Mouse (Mus musculus) cerebellum, adult 2 months (tissue): ENCODE results near the gene Terf2. TPM values are rescaled to one million over a fixed set of nuclear protein-coding genes. Genes with fewer than 3 reads are reported as not detected.

Experiments used
- DNase-seq, 2 experiments: peaks; one replicate each; pipeline ENCODE4 v3.0.0; 2021
- H3K27ac ChIP-seq: fragments of 200-500 bp; 2 replicates; pipeline ENCODE4 v1.5.1; 2012; ENCODE audit warnings: low read length, control low read depth, inconsistent platforms; ENCODE audit not compliant: insufficient read depth
- H3K27me3 ChIP-seq: fragments of 200-500 bp; 2 replicates; pipeline ENCODE4 v1.6.1; 2012; ENCODE audit warnings: inconsistent platforms, mild to moderate bottlenecking, low read length, moderate library complexity; ENCODE audit not compliant: control insufficient read depth, insufficient read depth
- H3K4me1 ChIP-seq: fragments of 200-500 bp; 2 replicates; pipeline ENCODE4 v1.6.1; 2011; ENCODE audit warnings: low read length; ENCODE audit not compliant: control insufficient read depth, insufficient read depth
- H3K4me3 ChIP-seq: fragments of 200-500 bp; replicated peaks from 2 replicates; pipeline ENCODE3; 2011; ENCODE audit warnings: mild to moderate bottlenecking, low read depth, low read length, control low read depth; ENCODE audit not compliant: insufficient read depth
- CTCF ChIP-seq: fragments of 200-500 bp; IDR thresholded peaks from 2 replicates; pipeline ENCODE4 v1.5.1; 2011; ENCODE audit warnings: low read depth, mild to moderate bottlenecking, control low read depth, low read length, moderate library complexity, borderline replicate concordance; ENCODE audit not compliant: insufficient read depth
- POLR2A ChIP-seq: fragments of 200-500 bp; IDR thresholded peaks from 2 replicates; pipeline ENCODE4 v1.6.1; 2011; ENCODE audit warnings: low read length, control low read depth, borderline replicate concordance; ENCODE audit not compliant: insufficient read depth
- WGBS: fragments of 180-500 bp; shearing (Covaris S2); methylation state at CpG from one replicate; pipeline ENCODE4 v1.1.7; 2018; 5-methylcytosine and 5-hydroxymethylcytosine counted together
- polyA plus RNA-seq: library from polyadenylated mRNA; depleted of rRNA; stranded (reverse); fragments of >200 nt; gene quantifications from 2 replicates; pipeline ENCODE4 v1.2.3, GENCODE M21; 2012

Terf2 gene
- polyA plus RNA-seq, 1 experiment = 33.3 TPM

- TF ChIP-seq POLR2A (no peak), CTCF (no peak)
- Histone ChIP-seq H3K4me3 (no peak within 1 kb of the TSS), H3K27ac (no peak within 1 kb of the TSS), H3K27me3 (no peaks in the 10 kb centered on the region), H3K4me1 (no peaks in the 10 kb centered on the region)
- no peak for DNase-seq
- WGBS = 58% methylated on average over 17 of the region's 17 CpGs
These were observed 30.5 kb downstream of the Terf2 start, which contains the start of gene Tmed6 for GRCm38 (mm10) chr8:107065511-107066496. Gene Tmed6 (minus strand): TSS chr8:107065644.

GRCm38 (mm10) chr8:107062613-107063012, 33.7 kb downstream of the Terf2 start:
- Histone ChIP-seq H3K27ac (no peak overlapping the region), H3K4me3 (no peak overlapping the region), H3K4me1 (no peaks in the 10 kb centered on the region), H3K27me3 (no peaks in the 10 kb centered on the region)
- TF ChIP-seq CTCF = no peak
- no peak for TF ChIP-seq POLR2A
- WGBS = 98% methylated on average over 1 of the region's 1 CpGs
- DNase-seq = no peak

- H3K27me3 ChIP-seq = no peaks in the 10 kb centered on the region
- DNase-seq = no peak
- H3K27ac ChIP-seq = no peak overlapping the region
- H3K4me3 ChIP-seq = peak overlapping the region; percentile 68
- TF ChIP-seq POLR2A = no peak
- no peak for TF ChIP-seq CTCF
- 0 out of 2 replicates have a peak, but pooled peaks cover 3% of the 10 kb centered on the region for H3K4me1 ChIP-seq
- WGBS = under 1% methylated on average over 33 of the region's 33 CpGs
These were observed 39.4 kb downstream of the Terf2 start for GRCm38 (mm10) chr8:107056973-107057369.

- DNase-seq = peak; percentile 96 to 98
- no peak for TF ChIP-seq CTCF
- TF ChIP-seq POLR2A = peak; percentile 74
- Histone ChIP-seq H3K4me1 (0 out of 2 replicates have a peak, but pooled peaks cover 3% of the 10 kb centered on the region), H3K4me3 (peak within 1 kb of the TSS; percentile 79), H3K27ac (peak within 1 kb of the TSS; percentile 43), H3K27me3 (no peaks in the 10 kb centered on the region)
- under 1% methylated on average over 88 of the region's 88 CpGs for WGBS
These were observed 40.0 kb downstream of the Terf2 start, which contains the start of the genes Cog8 and Nip7 for GRCm38 (mm10) chr8:107056076-107056972. Gene Cog8 (minus strand): TSS chr8:107056689. Gene Nip7 (plus strand): TSS chr8:107056877.

- TF ChIP-seq POLR2A (no peak), CTCF (no peak)
- H3K4me3 ChIP-seq = no peak overlapping the region
- H3K4me1 ChIP-seq = 0 out of 2 replicates have a peak, but pooled peaks cover 1% of the 10 kb centered on the region
- H3K27me3 ChIP-seq = no peaks in the 10 kb centered on the region
- 96% methylated on average over 8 of the region's 8 CpGs for WGBS
- DNase-seq = no peak
- H3K27ac ChIP-seq = no peak overlapping the region
These were observed 44.3 kb downstream of the Terf2 start for GRCm38 (mm10) chr8:107052046-107052445.

GRCm38 (mm10) chr8:107049480-107049879, 46.9 kb downstream of the Terf2 start:
- no peaks in the 10 kb centered on the region for H3K27me3 ChIP-seq
- H3K4me3 ChIP-seq = no peak overlapping the region
- no peak overlapping the region for H3K27ac ChIP-seq
- TF ChIP-seq CTCF (no peak), POLR2A (no peak)
- DNase-seq = no peak
- H3K4me1 ChIP-seq = 0 out of 2 replicates have a peak, but pooled peaks cover 2% of the 10 kb centered on the region
- WGBS = 98% methylated on average over 4 of the region's 4 CpGs

GRCm38 (mm10) chr8:107048061-107048941, 48.0 kb downstream of the Terf2 start, which contains the start of gene Pdf:
Gene Pdf (minus strand): TSS chr8:107048614.
- Histone ChIP-seq H3K4me1 (0 out of 2 replicates have a peak, but pooled peaks cover 2% of the 10 kb centered on the region), H3K27ac (peak within 1 kb of the TSS; percentile 93), H3K4me3 (peak within 1 kb of the TSS; percentile 99), H3K27me3 (no peaks in the 10 kb centered on the region)
- TF ChIP-seq POLR2A = peak; percentile 40
- no peak for TF ChIP-seq CTCF
- DNase-seq = peak; percentile 87
- 1% methylated on average over 86 of the region's 87 CpGs for WGBS
